Mouse (Mus musculus) forebrain, embryonic 11.5 days (tissue): Measurements from ENCODE around the gene Pabpn1l. TPM values are rescaled to one million over a fixed set of nuclear protein-coding genes. Genes with fewer than 3 reads are reported as not detected.

Experiments used
- ATAC-seq: fragments of 200-750 bp; cut with Nextera tagmentation; replicated peaks from 2 replicates; pipeline ENCODE4 v1.8.0; 2017; ENCODE audit warnings: moderate TSS enrichment; ENCODE audit not compliant: low FRiP score
- DNase-seq: peaks from one replicate; pipeline ENCODE4 v3.0.0-alpha.2; 2017; ENCODE audit warnings: low spot score
- H3K27ac ChIP-seq: fragments of 300-500 bp; sonication (generic); 2 replicates; pipeline ENCODE4 v1.5.1; 2014; ENCODE audit warnings: low read depth, low read length
- H3K27me3 ChIP-seq: fragments of 300-500 bp; sonication (generic); 2 replicates; pipeline ENCODE4 v1.6.1; 2014; ENCODE audit warnings: mild to moderate bottlenecking, low read length, mixed read lengths; ENCODE audit not compliant: control insufficient read depth, insufficient read depth
- H3K36me3 ChIP-seq: fragments of 300-500 bp; sonication (generic); 2 replicates; pipeline ENCODE4 v1.6.1; 2014; ENCODE audit warnings: mild to moderate bottlenecking, low read length, moderate library complexity, mixed read lengths; ENCODE audit not compliant: control insufficient read depth, insufficient read depth
- H3K4me1 ChIP-seq: fragments of 300-500 bp; sonication (generic); replicated peaks from 2 replicates; pipeline ENCODE4 v1.6.1; 2014; ENCODE audit warnings: low read length, mixed read lengths; ENCODE audit not compliant: control insufficient read depth, insufficient read depth
- H3K4me2 ChIP-seq: fragments of 300-500 bp; sonication (generic); 2 replicates; pipeline ENCODE4 v1.6.1; 2014; ENCODE audit warnings: low read depth, mild to moderate bottlenecking, low read length, moderate library complexity, mixed read lengths; ENCODE audit not compliant: severe bottlenecking
- H3K4me3 ChIP-seq: fragments of 300-500 bp; sonication (generic); 2 replicates; pipeline ENCODE4 v1.5.1; 2014; ENCODE audit warnings: low read depth, low read length
- H3K9ac ChIP-seq: fragments of 300-500 bp; sonication (generic); 2 replicates; pipeline ENCODE4 v1.6.1; 2014; ENCODE audit warnings: low read length
- H3K9me3 ChIP-seq: fragments of 300-500 bp; sonication (generic); 2 replicates; pipeline ENCODE4 v1.6.1; 2016; ENCODE audit warnings: low read length, mixed read lengths; ENCODE audit not compliant: control insufficient read depth
- WGBS: fragments of 180-500 bp; shearing (Covaris S2); extraction: QIAGEN DNeasy Blood & Tissue Kit; methylation state at CpG from one replicate; pipeline ENCODE4 v1.1.7; 2014; 5-methylcytosine and 5-hydroxymethylcytosine counted together
- polyA plus RNA-seq: library from polyadenylated mRNA; unstranded; fragments of >200 nt; fragmentation: Nextera tagmentation; extraction: Ambion mirVana; gene quantifications from 2 replicates; pipeline ENCODE4 v1.2.1, GENCODE M21; 2014

Gene Pabpn1l
- polyA plus RNA-seq, 1 experiment from 2014 or later: not detected

DNA sequence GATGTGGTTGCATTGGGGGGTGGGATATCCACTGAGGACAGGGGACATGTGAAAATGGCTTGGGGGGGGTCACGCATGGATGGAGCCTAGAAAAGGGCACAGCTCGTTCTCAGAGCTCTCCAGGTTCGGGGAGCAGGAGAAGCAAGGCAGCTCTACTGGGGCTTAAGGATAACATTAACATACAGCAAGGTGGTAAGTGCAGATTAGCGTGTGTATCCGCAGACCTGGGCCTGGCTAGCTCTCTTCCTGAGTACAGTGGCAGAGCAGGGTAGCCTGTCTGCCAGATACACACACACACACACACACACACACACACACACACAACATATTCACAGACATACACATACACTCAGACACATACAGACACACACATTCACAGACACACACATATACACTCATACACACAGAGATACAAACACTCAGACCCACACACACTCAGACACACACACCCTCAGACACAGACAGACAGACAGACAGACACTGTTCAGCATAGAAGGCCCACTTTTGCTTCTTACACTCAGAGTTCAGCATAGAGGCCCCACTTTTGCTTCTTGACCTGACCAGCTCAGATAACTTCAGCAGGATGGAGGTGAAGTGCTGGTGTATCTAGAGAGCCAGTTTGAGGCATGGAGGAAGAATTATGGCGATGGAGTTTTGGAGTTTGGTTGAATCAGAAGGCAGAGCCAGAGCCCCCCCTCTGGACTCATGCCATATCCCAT, 3.7 kb downstream of the Pabpn1l start:
- ATAC-seq (no peak), DNase-seq (no peak)
- no peak overlapping the region for H3K9ac ChIP-seq
- no peak overlapping the region for H3K4me2 ChIP-seq
- H3K27me3 ChIP-seq: no peaks in the 10 kb centered on the region
- H3K27ac ChIP-seq: no peak overlapping the region
- H3K9me3 ChIP-seq: no peaks in the 10 kb centered on the region
- H3K36me3 ChIP-seq: no peaks in the 10 kb centered on the region
- H3K4me1 ChIP-seq: no peaks in the 10 kb centered on the region
- no peak overlapping the region for H3K4me3 ChIP-seq
- WGBS: 75% methylated on average over 6 of the region's 6 CpGs

DNA sequence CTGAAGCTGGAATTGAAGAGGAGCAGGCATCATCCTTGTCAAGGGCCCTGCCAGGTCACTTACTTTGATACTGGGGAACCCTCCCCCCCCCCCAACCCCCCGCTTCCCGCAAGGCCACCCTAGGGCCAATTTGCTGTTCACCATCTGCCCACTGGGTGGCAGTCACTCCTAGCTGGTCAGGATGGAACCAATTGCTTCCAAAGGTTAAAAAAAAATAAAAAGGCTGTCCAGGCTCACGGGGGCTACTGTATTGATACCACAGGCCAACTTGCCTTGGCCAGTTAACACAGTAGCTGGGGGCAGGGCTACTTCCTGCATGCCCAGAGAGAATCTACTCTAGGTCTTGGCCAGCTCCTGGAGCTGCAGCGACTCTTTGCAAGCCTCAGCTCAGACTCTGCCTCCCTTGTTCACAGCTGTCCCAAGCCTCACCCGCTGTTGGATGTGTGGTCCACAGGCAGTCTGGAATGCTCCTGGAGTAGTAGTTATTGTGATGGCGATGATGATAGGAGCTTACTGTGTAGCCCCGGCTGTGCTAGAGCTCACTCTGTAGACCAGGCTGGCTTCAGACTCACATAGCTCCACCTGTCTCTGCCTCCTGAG, 4.5 kb downstream of the Pabpn1l start:
- no peak; the same call in 1 of the 2 replicates for ATAC-seq
- no peaks in the 10 kb centered on the region for H3K36me3 ChIP-seq
- H3K9me3 ChIP-seq: no peaks in the 10 kb centered on the region
- no peaks in the 10 kb centered on the region for H3K27me3 ChIP-seq
- no peak overlapping the region for H3K4me3 ChIP-seq
- WGBS: 39% methylated on average over 5 of the region's 7 CpGs
- peak; percentile 88 for DNase-seq
- no peak overlapping the region for H3K4me2 ChIP-seq
- no peak overlapping the region for H3K27ac ChIP-seq
- H3K4me1 ChIP-seq: no peaks in the 10 kb centered on the region
- H3K9ac ChIP-seq: no peak overlapping the region

DNA sequence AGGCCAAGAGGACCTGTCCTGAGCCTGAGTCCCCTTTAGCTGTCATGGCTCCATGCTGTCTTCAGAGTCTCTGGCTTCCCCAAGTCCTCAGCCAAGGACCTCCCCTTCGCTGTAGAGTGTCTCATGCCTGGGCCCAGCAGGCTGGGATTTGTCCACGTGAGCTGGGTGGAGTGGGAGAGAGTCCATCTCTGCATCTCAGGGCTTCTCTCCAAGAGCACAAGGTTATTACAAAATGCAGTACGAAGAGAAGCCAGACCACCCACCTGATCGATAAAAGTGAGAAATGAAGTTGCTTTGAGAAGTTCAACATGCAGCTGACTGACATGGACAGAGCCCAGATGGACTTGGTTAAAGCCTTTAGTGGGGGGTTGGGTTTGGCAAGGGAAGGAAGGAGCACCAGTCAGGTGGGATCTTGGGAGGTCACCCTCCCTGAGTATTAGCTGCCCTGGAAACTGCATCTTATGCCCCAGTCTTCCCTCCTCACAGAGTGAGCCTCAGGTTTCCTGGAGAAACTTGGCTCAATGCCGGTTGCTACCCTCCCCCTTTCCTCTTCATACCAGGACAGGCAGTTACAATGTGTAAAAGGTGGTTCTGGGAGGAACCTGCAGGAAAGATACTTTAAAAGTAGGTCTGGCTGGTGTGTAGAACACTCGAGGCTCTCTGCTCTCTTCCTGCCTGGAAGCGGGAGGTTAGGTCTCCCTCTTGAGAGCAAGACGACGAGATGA, 6.2 kb downstream of the Pabpn1l start:
- WGBS: 79% methylated on average over 9 of the region's 9 CpGs
- peaks cover 5% of the 10 kb centered on the region; the same call in 1 of the 2 replicates for H3K4me1 ChIP-seq
- no peak overlapping the region for H3K9ac ChIP-seq
- H3K4me3 ChIP-seq: no peak overlapping the region
- H3K4me2 ChIP-seq: no peak overlapping the region
- H3K27me3 ChIP-seq: no peaks in the 10 kb centered on the region
- H3K27ac ChIP-seq: no peak overlapping the region
- DNase-seq: no peak
- H3K36me3 ChIP-seq: no peaks in the 10 kb centered on the region
- no peak for ATAC-seq
- H3K9me3 ChIP-seq: no peaks in the 10 kb centered on the region

DNA sequence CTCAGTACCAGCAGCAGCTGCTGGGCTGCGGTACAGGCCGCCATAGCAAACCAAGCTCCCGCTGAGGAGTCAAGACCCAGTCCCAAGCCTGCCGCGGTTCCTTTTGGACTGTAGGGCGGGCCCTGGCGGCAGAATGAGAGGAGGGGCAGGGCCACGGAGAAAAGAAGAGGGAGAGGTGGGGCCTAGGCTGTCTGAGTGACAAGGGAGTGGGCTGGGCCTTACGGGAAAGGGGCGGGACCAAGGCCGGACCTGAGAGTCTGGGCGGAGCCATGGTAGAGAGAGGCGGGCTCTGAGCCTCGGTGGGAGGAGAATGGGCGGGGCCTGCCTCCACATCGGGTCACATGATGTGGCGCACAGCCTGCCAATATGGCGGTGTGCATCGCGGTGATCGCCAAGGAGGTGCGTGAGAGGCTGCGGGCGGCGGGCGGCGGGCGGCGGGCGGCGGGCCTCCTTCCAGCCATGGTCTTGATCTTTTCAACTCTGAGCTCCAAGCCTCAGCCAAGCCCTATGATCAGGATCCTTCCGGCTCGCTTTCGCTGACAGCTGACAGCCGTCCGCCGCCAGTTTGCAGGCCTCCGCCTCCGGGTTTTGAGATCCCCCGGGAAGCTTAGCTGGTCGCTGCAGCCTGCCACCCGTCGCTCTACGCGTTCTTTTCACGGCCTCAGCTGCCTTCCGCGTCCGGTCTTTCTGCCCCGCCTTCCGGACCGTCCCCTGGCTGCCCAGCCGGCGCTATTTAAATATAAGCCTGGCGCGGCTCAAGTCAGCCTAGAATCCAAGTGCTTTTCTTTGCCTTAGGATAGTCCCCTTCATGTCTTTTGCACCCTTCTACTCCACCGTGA, 11.0 kb downstream of the Pabpn1l start, which contains the start of the genes Galns and Trappc2l:
Galns (minus strand) TSS at position 169 of the 839 bp plus-strand sequence.
Trappc2l (plus strand) TSS at position 346 of the 839 bp plus-strand sequence.
- DNase-seq: peak; percentile 99
- H3K9ac ChIP-seq: peak within 1 kb of the TSS; percentile 66
- peak; percentile 97 for ATAC-seq
- H3K4me2 ChIP-seq: peak within 1 kb of the TSS; percentile 88
- H3K9me3 ChIP-seq: no peaks in the 10 kb centered on the region
- peaks cover 5% of the 10 kb centered on the region; the same call in 1 of the 2 replicates for H3K4me1 ChIP-seq
- WGBS: under 1% methylated on average over 54 of the region's 57 CpGs
- H3K4me3 ChIP-seq: peak within 1 kb of the TSS; percentile 74
- H3K36me3 ChIP-seq: no peaks in the 10 kb centered on the region
- H3K27ac ChIP-seq: 0 out of 2 replicates have a peak within 1 kb of the TSS, but pooled peaks have one; percentile 46
- H3K27me3 ChIP-seq: no peaks in the 10 kb centered on the region

DNA sequence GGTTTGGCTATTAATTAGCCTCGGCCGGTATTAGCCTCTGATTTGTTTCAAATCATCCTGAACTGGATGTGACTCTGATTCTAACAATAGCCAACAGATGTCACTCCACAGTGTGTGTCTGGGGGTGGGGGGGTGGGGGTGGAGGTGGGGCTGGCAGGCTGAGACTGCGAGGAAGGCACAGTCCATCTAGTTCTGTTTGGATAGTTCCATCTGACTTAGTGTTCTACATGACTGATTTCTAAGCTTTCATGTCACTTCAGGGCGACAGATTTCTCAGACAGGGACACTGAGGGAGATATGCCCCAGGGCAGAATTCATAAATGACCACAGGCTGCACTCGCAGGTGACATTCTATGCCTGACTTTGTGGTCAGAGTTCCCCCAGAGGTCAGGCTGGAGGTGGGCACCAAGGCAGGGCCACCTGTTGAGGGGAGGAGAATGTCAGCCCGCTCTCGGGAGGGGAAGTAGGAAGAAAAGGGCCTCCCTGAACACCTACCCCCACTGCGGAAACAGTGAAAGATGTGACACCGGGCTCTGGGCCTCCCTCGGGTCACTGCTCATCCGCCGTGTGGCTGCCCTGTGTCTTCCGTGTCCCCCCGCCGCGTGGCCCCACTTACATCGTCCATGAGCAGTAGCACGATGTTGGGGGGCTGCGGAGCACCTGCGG, 11.8 kb downstream of the Pabpn1l start:
- Histone ChIP-seq H3K36me3 (no peaks in the 10 kb centered on the region), H3K9ac (peak overlapping the region; percentile 49), H3K4me1 (peaks cover 5% of the 10 kb centered on the region; the same call in 1 of the 2 replicates), H3K27me3 (no peaks in the 10 kb centered on the region), H3K9me3 (no peaks in the 10 kb centered on the region), H3K4me3 (peak overlapping the region; percentile 74), H3K27ac (no peak overlapping the region), H3K4me2 (peak overlapping the region; percentile 83)
- ATAC-seq: no peak; the same call in 1 of the 2 replicates
- no peak for DNase-seq
- WGBS: 5% methylated on average over 20 of the region's 20 CpGs

DNA sequence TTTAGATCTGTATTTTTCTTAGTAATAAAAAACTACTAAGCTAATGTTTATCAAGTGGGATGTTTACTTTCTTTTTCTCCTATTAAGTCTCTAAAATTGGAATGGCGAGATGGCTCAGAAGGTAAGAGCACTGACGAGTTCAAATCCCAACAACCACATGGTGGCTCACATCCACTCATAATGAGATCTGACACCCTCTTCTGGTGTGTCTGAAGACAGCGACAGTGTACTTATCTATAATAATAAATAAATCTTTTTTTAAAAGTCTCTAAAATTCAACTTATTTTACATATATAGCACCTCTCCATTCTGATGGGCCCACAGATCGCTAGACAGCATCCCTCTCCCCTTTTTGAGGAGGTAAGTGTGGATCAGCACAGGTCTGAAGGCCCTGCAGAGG, 12.3 kb downstream of the Pabpn1l start:
- no peaks in the 10 kb centered on the region for H3K27me3 ChIP-seq
- no peak overlapping the region for H3K27ac ChIP-seq
- DNase-seq: no peak
- 56% methylated on average over 4 of the region's 4 CpGs for WGBS
- peak overlapping the region; percentile 83; the same call in 1 of the 2 replicates for H3K4me2 ChIP-seq
- no peak overlapping the region for H3K9ac ChIP-seq
- no peaks in the 10 kb centered on the region for H3K36me3 ChIP-seq
- H3K9me3 ChIP-seq: no peaks in the 10 kb centered on the region
- peaks cover 5% of the 10 kb centered on the region; the same call in 1 of the 2 replicates for H3K4me1 ChIP-seq
- ATAC-seq: no peak
- H3K4me3 ChIP-seq: no peak overlapping the region

- H3K9ac ChIP-seq: no peak overlapping the region
- no peak overlapping the region for H3K4me3 ChIP-seq
- no peak for DNase-seq
- H3K27me3 ChIP-seq: no peaks in the 10 kb centered on the region
- no peak overlapping the region for H3K27ac ChIP-seq
- 86% methylated on average over 11 of the region's 12 CpGs for WGBS
- no peaks in the 10 kb centered on the region for H3K36me3 ChIP-seq
- H3K9me3 ChIP-seq: no peaks in the 10 kb centered on the region
- H3K4me2 ChIP-seq: no peak overlapping the region
- H3K4me1 ChIP-seq: no peaks in the 10 kb centered on the region; the same call in 1 of the 2 replicates
- no peak for ATAC-seq
Observed at GRCm38 (mm10) chr8:122606810-122607209, 15.7 kb downstream of the Pabpn1l start.
